Mouse (Mus musculus) hindbrain, embryonic 12.5 days (tissue): Measurements from ENCODE around the gene Cend1. TPM values are rescaled to one million over a fixed set of nuclear protein-coding genes. Genes with fewer than 3 reads are reported as not detected.

Experiments used
- ATAC-seq: fragments of 200-750 bp; cut with Nextera tagmentation; 2 replicates; pipeline ENCODE4 v1.8.0; 2017; ENCODE audit warnings: moderate TSS enrichment; ENCODE audit not compliant: low FRiP score
- H3K27ac ChIP-seq: fragments of 300-500 bp; sonication (generic); 2 replicates; pipeline ENCODE4 v1.5.1; 2016; ENCODE audit warnings: mild to moderate bottlenecking
- H3K27me3 ChIP-seq: fragments of 300-500 bp; sonication (generic); 2 replicates; pipeline ENCODE4 v1.6.1; 2016; ENCODE audit warnings: mild to moderate bottlenecking
- H3K36me3 ChIP-seq: fragments of 300-500 bp; sonication (generic); 2 replicates; pipeline ENCODE4 v1.6.1; 2016; ENCODE audit warnings: mild to moderate bottlenecking
- H3K4me1 ChIP-seq: fragments of 300-500 bp; sonication (generic); 2 replicates; pipeline ENCODE4 v1.6.1; 2016
- H3K4me2 ChIP-seq: fragments of 300-500 bp; sonication (generic); replicated peaks from 2 replicates; pipeline ENCODE4 v1.6.1; 2016; ENCODE audit warnings: mild to moderate bottlenecking
- H3K4me3 ChIP-seq: fragments of 300-500 bp; sonication (generic); 2 replicates; pipeline ENCODE4 v1.5.1; 2016; ENCODE audit warnings: mild to moderate bottlenecking
- H3K9ac ChIP-seq: fragments of 300-500 bp; sonication (generic); 2 replicates; pipeline ENCODE4 v1.6.1; 2016; ENCODE audit warnings: mild to moderate bottlenecking, moderate library complexity
- H3K9me3 ChIP-seq: fragments of 300-500 bp; sonication (generic); replicated peaks from 2 replicates; pipeline ENCODE4 v1.6.1; 2016; ENCODE audit warnings: mild to moderate bottlenecking
- WGBS: fragments of 180-500 bp; shearing (Covaris S2); methylation state at CpG from one replicate; pipeline ENCODE4 v1.1.7; 2016; 5-methylcytosine and 5-hydroxymethylcytosine counted together
- polyA plus RNA-seq: library from polyadenylated mRNA; unstranded; fragments of >200 nt; fragmentation: Nextera tagmentation; extraction: Ambion mirVana; gene quantifications from 2 replicates; pipeline ENCODE4 v1.2.1, GENCODE M21; 2016

Cend1 gene
- 27.9 and 30.9 TPM in 2 replicates for polyA plus RNA-seq

DNA sequence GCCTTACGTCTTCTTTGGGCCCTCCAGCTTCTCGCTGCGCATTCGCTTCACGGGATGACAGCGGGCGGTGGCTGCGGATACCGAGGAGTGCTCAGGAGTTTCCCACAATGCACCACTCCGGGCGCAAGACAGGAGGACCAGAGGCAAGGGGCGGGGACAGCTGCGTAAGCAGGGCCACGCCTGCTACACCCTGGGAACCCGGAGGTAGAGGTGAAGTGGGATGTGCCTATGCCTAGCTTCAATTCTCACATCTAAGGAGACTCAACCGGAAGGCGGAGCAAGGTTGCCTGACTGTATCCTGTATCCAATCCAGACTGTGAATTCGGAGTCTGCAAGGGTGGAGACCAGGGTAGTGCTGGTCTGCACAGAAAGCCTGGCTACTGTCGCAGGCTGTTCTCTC lies at the start of gene Cend1:
TSS of gene Cend1 (minus strand) at position 182 of the 400 bp plus-strand sequence.
- WGBS, result 2% methylated on average over 19 of the region's 19 CpGs
- peak within 1 kb of the TSS; percentile 71 for H3K9ac ChIP-seq
- no peaks in the 10 kb centered on the region; the same call in 1 of the 2 replicates for H3K27me3 ChIP-seq
- peak within 1 kb of the TSS; percentile 68 for H3K27ac ChIP-seq
- H3K4me2 ChIP-seq, result peak within 1 kb of the TSS; percentile 63
- peak within 1 kb of the TSS; percentile 42 for H3K4me3 ChIP-seq
- peak; percentile 82 for ATAC-seq
- H3K9me3 ChIP-seq, result no peaks in the 10 kb centered on the region
- peaks cover 37% of the 10 kb centered on the region for H3K4me1 ChIP-seq
- peaks cover 45% of the 10 kb centered on the region for H3K36me3 ChIP-seq

DNA sequence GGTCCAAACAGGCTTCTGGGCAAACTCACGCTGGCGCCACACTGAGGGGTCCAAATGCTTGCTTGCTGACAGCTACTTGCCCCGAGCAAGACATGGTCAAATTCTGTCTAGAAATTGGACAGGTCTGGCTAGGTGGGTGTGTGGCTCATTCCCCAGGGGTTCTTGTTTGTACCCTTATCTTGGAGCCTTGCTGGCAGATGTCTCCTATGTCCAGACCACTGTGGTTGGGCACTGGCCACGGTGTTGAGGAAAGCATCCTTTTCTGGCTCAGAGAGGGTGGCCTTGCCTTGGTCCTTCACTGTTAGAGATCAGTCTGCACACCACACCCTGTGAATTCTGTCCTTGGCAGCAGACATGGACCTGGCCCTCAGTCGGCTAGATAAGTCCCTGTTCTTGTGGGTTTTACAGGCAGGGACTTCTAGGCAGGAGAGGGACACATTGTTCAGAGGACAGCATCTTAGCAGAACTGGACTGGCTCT lies 49.0 kb upstream of the Cend1 start:
- H3K4me1 ChIP-seq, result peaks cover 50% of the 10 kb centered on the region
- WGBS, result 77% methylated on average over 5 of the region's 5 CpGs
- H3K4me2 ChIP-seq, result no peak overlapping the region

DNA sequence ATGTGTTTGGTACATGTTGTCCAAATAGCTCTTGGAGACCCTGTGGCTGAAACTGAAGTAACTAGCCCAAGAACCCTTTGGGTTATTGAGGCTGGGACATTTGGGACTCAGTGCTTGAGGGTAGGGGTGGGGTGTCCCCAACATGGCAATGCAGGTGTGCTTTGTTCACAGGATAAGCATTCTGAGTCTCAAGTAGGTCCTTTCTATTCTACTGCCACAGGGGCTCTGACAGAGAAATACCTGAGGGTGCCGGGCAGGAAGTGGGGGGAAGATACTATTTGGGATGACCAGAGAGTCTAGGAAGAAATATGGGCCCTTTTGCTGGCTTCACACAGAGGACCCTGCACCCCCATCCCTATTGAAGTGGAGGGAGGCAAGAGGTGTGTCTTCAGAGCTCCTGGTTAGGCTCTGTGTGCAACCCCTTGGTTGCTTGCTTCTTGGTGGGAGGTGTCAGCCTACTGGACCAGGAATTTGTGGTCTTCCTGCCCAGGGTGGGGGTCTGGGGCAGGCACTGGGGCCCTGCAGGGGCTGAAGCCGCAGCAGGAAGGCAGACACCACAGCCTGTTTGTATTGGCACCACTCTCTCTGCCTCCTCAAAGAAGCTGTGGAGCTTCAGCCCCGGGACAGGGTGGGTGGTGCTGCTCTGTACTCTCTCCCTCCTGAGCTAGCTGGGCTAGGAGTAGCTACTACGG lies 48.4 kb upstream of the Cend1 start:
- 67% methylated on average over 4 of the region's 4 CpGs for WGBS
- no peak overlapping the region for H3K9ac ChIP-seq
- no peaks in the 10 kb centered on the region for H3K9me3 ChIP-seq
- H3K27me3 ChIP-seq, result peaks cover 36% of the 10 kb centered on the region
- no peak overlapping the region for H3K27ac ChIP-seq
- ATAC-seq, result no peak
- peaks cover 2% of the 10 kb centered on the region; the same call in 1 of the 2 replicates for H3K36me3 ChIP-seq
- no peak overlapping the region for H3K4me3 ChIP-seq
- no peak overlapping the region for H3K4me2 ChIP-seq
- peaks cover 48% of the 10 kb centered on the region for H3K4me1 ChIP-seq

More for the DNA sequence above, 49.0 kb upstream of the Cend1 start:
- no peak overlapping the region for H3K4me3 ChIP-seq
- H3K27ac ChIP-seq, result no peak overlapping the region
- no peaks in the 10 kb centered on the region for H3K9me3 ChIP-seq
- peaks cover 42% of the 10 kb centered on the region for H3K27me3 ChIP-seq
- ATAC-seq, result no peak
- H3K36me3 ChIP-seq, result no peaks in the 10 kb centered on the region
- H3K9ac ChIP-seq, result no peak overlapping the region

DNA sequence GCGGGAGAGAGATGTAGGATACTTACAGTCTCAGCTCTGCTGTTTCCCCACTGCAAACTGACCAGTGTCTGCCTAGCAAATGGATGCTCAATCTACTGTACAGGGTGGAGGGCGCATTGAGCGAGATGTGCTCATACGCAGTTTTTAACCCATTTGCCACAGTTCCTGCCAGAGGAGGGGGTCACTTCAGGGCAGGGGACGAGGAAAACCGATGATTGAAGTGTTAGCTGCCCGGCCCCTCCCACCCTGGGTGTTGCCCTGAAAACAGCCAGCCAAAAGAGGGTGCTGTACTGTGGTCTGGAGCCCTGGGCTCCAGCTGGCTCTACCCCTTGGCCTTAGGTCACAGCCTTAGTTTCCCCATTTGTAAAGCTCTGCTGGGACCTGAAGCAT lies 47.7 kb upstream of the Cend1 start:
- 19% methylated on average over 7 of the region's 7 CpGs for WGBS
- H3K4me2 ChIP-seq, result peak overlapping the region; percentile 84; the same call in 1 of the 2 replicates
- H3K36me3 ChIP-seq, result peaks cover 10% of the 10 kb centered on the region
- H3K27me3 ChIP-seq, result peaks cover 30% of the 10 kb centered on the region
- ATAC-seq, result no peak
- no peaks in the 10 kb centered on the region for H3K9me3 ChIP-seq
- H3K4me1 ChIP-seq, result peaks cover 41% of the 10 kb centered on the region
- H3K4me3 ChIP-seq, result peak overlapping the region; percentile 55
- H3K27ac ChIP-seq, result peak overlapping the region; percentile 30
- H3K9ac ChIP-seq, result no peak overlapping the region

DNA sequence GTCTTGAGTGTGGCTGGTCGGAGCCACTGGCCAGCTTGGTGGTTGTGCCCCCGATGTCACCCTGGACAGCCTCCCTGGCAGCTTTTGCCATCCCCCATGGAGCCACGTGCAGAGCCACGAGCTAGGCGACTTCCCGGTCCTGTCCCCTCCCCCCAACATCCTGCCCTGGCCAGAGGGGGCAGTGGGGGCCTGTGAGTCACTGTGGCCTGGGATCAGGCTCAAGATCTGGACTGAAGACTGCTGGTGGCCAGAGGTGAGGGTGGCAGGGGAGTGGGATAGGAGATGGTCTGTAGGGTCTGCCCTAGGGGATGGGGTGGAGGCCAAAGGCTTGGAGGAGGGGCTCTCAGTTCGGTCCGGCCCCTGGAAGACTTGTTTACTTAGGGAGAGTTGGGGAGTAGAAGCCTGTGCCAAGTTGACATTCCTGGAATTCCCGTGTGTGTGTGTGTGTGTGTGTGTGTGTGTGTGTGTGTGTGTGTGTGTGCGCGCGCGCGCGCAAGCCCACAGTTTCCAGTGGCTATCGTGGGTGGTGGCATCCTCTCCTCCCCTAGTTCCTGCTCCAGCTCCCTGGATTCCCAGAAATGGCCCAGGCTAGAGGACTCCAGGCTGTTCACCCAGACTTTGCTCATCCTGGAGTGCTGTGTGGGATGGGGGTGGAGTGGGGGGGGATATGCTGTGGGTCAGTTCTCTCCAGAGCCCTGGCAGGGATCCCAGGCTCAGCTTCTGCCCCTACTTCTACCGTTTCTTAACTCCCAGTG lies 47.1 kb upstream of the Cend1 start:
- peak overlapping the region; percentile 30 for H3K27ac ChIP-seq
- no peak for ATAC-seq
- H3K36me3 ChIP-seq, result peaks cover 13% of the 10 kb centered on the region
- H3K27me3 ChIP-seq, result peaks cover 30% of the 10 kb centered on the region
- no peak overlapping the region; the same call in 1 of the 2 replicates for H3K9ac ChIP-seq
- H3K4me3 ChIP-seq, result peak overlapping the region; percentile 55
- WGBS, result 5% methylated on average over 16 of the region's 17 CpGs
- H3K4me1 ChIP-seq, result peaks cover 39% of the 10 kb centered on the region
- peak overlapping the region; percentile 84 for H3K4me2 ChIP-seq
- no peaks in the 10 kb centered on the region for H3K9me3 ChIP-seq

DNA sequence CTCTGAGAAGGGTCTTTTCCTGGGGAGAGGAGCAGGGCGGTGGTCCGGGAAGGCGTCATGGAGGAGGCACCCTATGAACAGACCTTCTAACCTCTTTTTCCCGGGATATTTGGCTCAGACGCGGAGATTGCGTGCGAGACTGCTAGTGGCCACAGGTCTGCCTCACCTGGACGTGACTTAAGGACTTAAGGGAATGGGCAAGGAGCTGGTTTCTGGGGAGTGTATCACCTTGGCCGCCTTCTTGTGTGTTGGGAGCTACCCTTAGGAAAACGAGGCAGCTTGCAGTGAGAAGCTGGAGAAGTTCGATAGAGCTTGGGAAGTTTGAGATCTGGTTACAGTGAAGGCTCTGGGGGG lies 46.5 kb upstream of the Cend1 start:
- Histone ChIP-seq H3K4me2 (peak overlapping the region; percentile 84), H3K27me3 (peaks cover 30% of the 10 kb centered on the region), H3K9ac (peak overlapping the region; percentile 85), H3K4me3 (peak overlapping the region; percentile 55), H3K27ac (peak overlapping the region; percentile 30; the same call in 1 of the 2 replicates), H3K9me3 (no peaks in the 10 kb centered on the region), H3K4me1 (peaks cover 32% of the 10 kb centered on the region), H3K36me3 (peaks cover 19% of the 10 kb centered on the region)
- ATAC-seq, result 0 out of 2 replicates have a peak, but pooled peaks have one; percentile 2
- WGBS, result 2% methylated on average over 12 of the region's 12 CpGs

DNA sequence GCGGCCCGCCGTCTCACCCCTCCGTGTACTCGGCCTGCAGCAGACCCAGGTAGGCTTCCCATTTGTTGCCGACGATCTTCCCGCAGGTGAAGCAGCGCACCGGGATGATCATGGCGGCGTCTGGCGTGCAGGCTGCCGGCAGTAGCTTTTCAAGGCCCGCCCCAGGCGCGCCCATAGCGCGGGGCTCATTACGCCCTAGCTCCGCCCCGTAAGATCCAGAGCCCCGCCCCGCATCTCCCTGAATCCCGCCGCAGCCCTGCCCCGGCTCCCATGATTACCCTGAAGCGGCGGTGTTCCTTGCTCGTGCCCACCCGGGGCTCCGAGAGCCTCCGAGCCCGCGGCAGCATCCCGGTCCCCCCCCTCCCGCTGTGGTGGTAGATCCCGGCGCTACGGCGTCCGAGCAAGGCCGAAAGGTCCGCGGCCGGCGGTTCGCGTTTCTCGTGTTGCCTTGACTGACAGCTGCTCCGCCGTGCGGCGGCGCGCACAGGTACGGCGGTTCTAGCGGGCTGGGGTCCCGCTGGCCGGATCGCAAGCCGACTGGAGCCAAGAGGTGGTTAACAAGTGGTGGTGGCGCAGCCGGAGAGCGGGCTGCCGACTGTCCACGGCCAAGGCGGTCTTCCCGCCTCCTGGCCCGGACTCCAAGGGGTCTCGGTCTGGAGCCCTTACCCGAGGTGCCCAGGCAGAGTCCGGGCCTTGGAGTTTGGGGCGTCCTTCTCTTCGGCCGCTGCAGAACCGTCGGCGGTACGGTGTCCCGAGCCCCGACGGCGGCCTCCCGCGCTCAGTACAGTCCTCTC lies 45.9 kb upstream of the Cend1 start, which contains the start of the genes Polr2l and Tspan4:
TSS of gene Polr2l (minus strand) at position 122 of the 794 bp plus-strand sequence.
TSS of gene Tspan4 (plus strand) at position 230 of the 794 bp plus-strand sequence.
- H3K27me3 ChIP-seq, result peaks cover 30% of the 10 kb centered on the region
- peak within 1 kb of the TSS; percentile 55 for H3K4me3 ChIP-seq
- no peaks in the 10 kb centered on the region for H3K9me3 ChIP-seq
- H3K4me1 ChIP-seq, result peaks cover 35% of the 10 kb centered on the region
- peak; percentile 80 for ATAC-seq
- peak within 1 kb of the TSS; percentile 90 for H3K27ac ChIP-seq
- H3K36me3 ChIP-seq, result peaks cover 25% of the 10 kb centered on the region
- peak within 1 kb of the TSS; percentile 84 for H3K4me2 ChIP-seq
- H3K9ac ChIP-seq, result peak within 1 kb of the TSS; percentile 85
- WGBS, result under 1% methylated on average over 87 of the region's 87 CpGs

DNA sequence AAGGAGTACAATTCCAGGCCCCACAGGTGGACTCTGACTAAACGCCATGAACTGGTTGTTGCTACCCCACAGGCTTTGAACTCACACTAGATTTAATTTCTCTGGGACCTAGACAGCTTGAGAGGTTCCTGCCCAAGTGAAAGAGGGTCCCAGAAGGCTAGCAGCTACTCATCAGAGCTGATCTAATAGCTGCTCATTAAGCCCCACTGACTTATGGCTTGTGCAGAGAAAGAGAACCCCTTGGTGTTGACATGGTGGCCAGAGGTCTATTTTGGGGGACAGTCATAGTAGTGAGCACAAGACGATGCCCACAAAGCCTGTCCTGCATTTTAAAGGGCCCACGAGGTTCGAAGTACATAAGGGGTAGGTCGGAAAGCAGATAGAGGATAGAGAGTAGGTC lies 44.9 kb upstream of the Cend1 start:
- H3K27ac ChIP-seq, result no peak overlapping the region

DNA sequence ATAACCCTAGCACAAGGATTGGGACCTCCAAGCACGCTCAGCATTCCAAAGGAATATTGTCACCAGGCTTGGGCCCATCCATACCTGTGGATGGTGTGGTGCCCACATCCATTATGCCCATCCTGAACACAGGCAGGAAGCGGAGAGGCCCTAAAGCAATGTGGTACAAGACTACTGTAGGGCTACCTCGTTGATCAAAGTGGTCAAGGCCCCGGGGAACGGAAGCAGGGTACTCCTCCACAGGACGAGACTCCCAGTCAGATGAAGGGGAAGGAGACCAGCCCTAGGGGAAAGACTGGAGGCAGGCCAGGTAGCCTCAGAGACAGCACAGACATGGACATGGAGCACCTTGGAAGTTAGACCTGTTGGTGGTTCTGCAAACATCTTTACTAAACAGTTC lies 43.5 kb upstream of the Cend1 start:
- peaks cover 34% of the 10 kb centered on the region for H3K36me3 ChIP-seq
- no peak overlapping the region for H3K27ac ChIP-seq
- 93% methylated on average over 6 of the region's 6 CpGs for WGBS
- ATAC-seq, result no peak
- H3K9me3 ChIP-seq, result no peaks in the 10 kb centered on the region
- H3K4me1 ChIP-seq, result peaks cover 59% of the 10 kb centered on the region
- no peak overlapping the region for H3K4me3 ChIP-seq
- H3K27me3 ChIP-seq, result peaks cover 23% of the 10 kb centered on the region
- no peak overlapping the region for H3K4me2 ChIP-seq
- no peak overlapping the region for H3K9ac ChIP-seq

More for the DNA sequence above, 44.9 kb upstream of the Cend1 start:
- Histone ChIP-seq H3K9me3 (no peaks in the 10 kb centered on the region), H3K4me3 (peak overlapping the region; percentile 55), H3K9ac (peak overlapping the region; percentile 85), H3K27me3 (peaks cover 30% of the 10 kb centered on the region), H3K36me3 (peaks cover 34% of the 10 kb centered on the region), H3K4me2 (peak overlapping the region; percentile 84), H3K4me1 (peaks cover 46% of the 10 kb centered on the region)
- no peak for ATAC-seq
- 11% methylated on average over 5 of the region's 5 CpGs for WGBS

DNA sequence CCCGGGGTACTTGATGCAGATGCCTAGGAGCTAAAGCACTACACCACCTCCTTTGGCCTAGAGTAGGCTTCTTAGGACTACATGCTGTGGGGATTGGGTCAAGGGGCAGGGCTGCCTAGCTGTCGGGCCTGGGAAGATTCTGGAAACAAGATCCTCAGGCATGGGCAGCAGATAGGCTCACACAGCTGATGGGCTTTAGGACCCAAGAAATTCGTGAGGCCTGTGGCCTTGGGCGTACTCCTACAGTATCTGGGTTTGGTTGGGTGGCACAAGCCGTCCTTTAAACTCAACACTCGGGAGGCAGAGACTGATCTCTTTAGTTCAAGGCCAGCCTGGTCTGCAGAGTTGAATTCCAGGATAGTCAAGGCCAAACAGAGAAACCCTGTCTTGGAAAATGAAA lies 42.9 kb upstream of the Cend1 start:
- 79% methylated on average over 6 of the region's 6 CpGs for WGBS
- H3K27me3 ChIP-seq, result peaks cover 18% of the 10 kb centered on the region
- no peak for ATAC-seq
- no peak overlapping the region for H3K9ac ChIP-seq
- H3K4me1 ChIP-seq, result peaks cover 59% of the 10 kb centered on the region
- peaks cover 34% of the 10 kb centered on the region for H3K36me3 ChIP-seq
- H3K27ac ChIP-seq, result no peak overlapping the region
- H3K4me2 ChIP-seq, result no peak overlapping the region
- no peaks in the 10 kb centered on the region for H3K9me3 ChIP-seq
- no peak overlapping the region for H3K4me3 ChIP-seq

DNA sequence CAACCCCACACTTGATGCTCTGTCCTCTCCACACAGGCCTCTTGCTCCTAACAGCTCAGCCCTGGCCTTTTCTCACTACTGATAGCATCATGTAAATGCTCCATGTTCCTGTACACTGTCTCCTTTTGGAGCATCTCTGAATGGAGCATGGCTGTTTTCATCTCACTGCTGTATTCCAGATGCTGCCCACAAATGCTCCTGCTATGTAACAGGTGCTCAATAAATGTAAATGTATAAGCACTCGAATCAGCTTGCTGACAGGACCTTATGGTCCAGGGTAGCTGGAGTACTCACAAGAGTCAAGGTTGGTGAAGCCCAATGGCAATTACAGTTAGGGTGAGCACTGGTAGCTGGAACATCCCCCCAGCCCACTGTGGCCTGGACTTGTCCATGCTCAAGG lies 41.9 kb upstream of the Cend1 start:
- no peak overlapping the region for H3K27ac ChIP-seq
- no peak overlapping the region for H3K4me3 ChIP-seq
- H3K4me2 ChIP-seq, result no peak overlapping the region
- 98% methylated on average over 1 of the region's 1 CpGs for WGBS
- H3K9ac ChIP-seq, result no peak overlapping the region
- ATAC-seq, result no peak
- H3K4me1 ChIP-seq, result peaks cover 56% of the 10 kb centered on the region
- peaks cover 34% of the 10 kb centered on the region for H3K36me3 ChIP-seq
- peaks cover 14% of the 10 kb centered on the region for H3K27me3 ChIP-seq
- H3K9me3 ChIP-seq, result no peaks in the 10 kb centered on the region

DNA sequence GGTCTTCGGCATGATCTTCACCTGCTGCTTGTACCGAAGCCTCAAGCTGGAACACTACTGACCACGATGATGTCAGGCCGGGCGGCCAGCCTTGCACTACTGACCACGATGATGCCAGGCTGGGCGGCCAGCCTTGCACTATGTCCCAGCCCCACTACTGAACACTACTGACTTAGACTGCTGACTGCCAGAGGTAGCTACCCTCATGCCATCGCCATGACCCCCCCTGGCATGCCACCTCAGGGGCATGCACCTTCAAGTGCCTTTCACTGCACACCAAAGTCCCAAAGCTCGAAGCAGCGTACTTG lies 41.3 kb upstream of the Cend1 start:
- H3K27me3 ChIP-seq, result peaks cover 14% of the 10 kb centered on the region
- no peak overlapping the region for H3K4me3 ChIP-seq
- H3K36me3 ChIP-seq, result peaks cover 34% of the 10 kb centered on the region
- H3K9ac ChIP-seq, result no peak overlapping the region
- H3K27ac ChIP-seq, result no peak overlapping the region
- H3K4me1 ChIP-seq, result peaks cover 51% of the 10 kb centered on the region
- no peak overlapping the region for H3K4me2 ChIP-seq
- no peak for ATAC-seq
- WGBS, result 92% methylated on average over 10 of the region's 10 CpGs
- no peaks in the 10 kb centered on the region for H3K9me3 ChIP-seq
